Mouse (Mus musculus) liver, adult 2 months (tissue): Measurements from ENCODE around the gene Washc3. TPM values are rescaled to one million over a fixed set of nuclear protein-coding genes. Genes with fewer than 3 reads are reported as not detected.

Experiments
- DNase-seq: peaks from one replicate; pipeline ENCODE4 v3.0.0-alpha.2; 2011; ENCODE audit warnings: low read depth, low spot score; ENCODE audit errors: extremely low read depth
- H3K27ac ChIP-seq: fragments of 200-500 bp; replicated peaks from 2 replicates; pipeline ENCODE4 v1.5.1; 2012; ENCODE audit warnings: low read depth, mild to moderate bottlenecking, control low read depth, inconsistent platforms, low read length; ENCODE audit not compliant: insufficient read depth
- H3K27me3 ChIP-seq: fragments of 200-500 bp; 2 replicates; pipeline ENCODE4 v1.6.1; 2012; ENCODE audit warnings: mild to moderate bottlenecking, moderate library complexity, low read length, inconsistent platforms; ENCODE audit not compliant: control insufficient read depth, insufficient read depth
- H3K36me3 ChIP-seq: fragments of 200-500 bp; 2 replicates; pipeline ENCODE4 v1.6.1; 2012; ENCODE audit warnings: low read length, inconsistent platforms; ENCODE audit not compliant: control insufficient read depth, insufficient read depth
- H3K4me1 ChIP-seq: fragments of 200-500 bp; 2 replicates; pipeline ENCODE4 v1.6.1; 2011; ENCODE audit warnings: low read length; ENCODE audit not compliant: control insufficient read depth, insufficient read depth
- H3K4me3 ChIP-seq: fragments of 200-500 bp; 2 replicates; pipeline ENCODE4 v1.5.1; 2011; ENCODE audit warnings: low read depth, mild to moderate bottlenecking, control low read depth, low read length, moderate library complexity; ENCODE audit not compliant: insufficient read depth
- H3K79me2 ChIP-seq: fragments of 200-500 bp; 2 replicates; pipeline ENCODE4 v1.6.1; 2012; ENCODE audit warnings: inconsistent platforms, mild to moderate bottlenecking, low read length, moderate library complexity; ENCODE audit not compliant: control insufficient read depth, insufficient read depth
- H3K9ac ChIP-seq: fragments of 200-500 bp; 2 replicates; pipeline ENCODE4 v1.6.1; 2012; ENCODE audit warnings: low read depth, mild to moderate bottlenecking, control low read depth, inconsistent platforms, low read length
- CTCF ChIP-seq: fragments of 200-500 bp; IDR thresholded peaks from 2 replicates; pipeline ENCODE4 v1.5.1; 2011; ENCODE audit warnings: low read depth, low read length, control low read depth
- POLR2A ChIP-seq: fragments of 200-500 bp; IDR thresholded peaks from 2 replicates; pipeline ENCODE4 v1.6.1; 2011; ENCODE audit warnings: low read length, control low read depth; ENCODE audit not compliant: insufficient read depth; ENCODE audit errors: extremely low read depth
- WGBS: fragments of 180-500 bp; shearing (Covaris S2); methylation state at CpG from one replicate; pipeline ENCODE4 v1.1.7; 2018; 5-methylcytosine and 5-hydroxymethylcytosine counted together
- polyA plus RNA-seq: library from polyadenylated mRNA; depleted of rRNA; stranded (reverse); fragments of >200 nt; gene quantifications from 2 replicates; pipeline ENCODE4 v1.2.3, GENCODE M21; 2012
- total RNA-seq: library from RNA; depleted of rRNA; stranded (reverse); fragments of >200 nt; gene quantifications from 2 replicates; pipeline ENCODE4 v1.2.3, GENCODE M21; 2014

Gene Washc3
- total and polyA plus RNA-seq, 2 experiments, result 8.7 to 50.2 TPM

DNA sequence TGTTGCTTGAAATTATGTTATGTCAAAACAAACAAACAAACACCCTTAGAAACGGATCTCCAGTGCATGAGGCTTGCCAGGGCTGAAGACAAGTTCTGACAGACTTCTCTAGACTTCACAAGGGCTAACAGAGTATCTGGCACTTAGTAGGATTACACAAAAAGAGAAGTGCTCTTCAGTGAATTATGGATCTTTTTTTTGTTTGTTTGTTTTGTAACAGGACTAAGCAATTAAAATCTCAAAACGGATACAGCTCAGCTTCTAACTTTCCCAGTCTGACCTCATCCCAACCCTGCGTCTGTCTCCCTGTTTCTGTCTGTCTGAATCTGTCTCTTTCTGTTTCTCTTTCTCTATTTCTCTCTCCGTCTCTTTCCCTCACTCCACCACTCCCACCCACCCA is 352 bp upstream of the Washc3 start:
- peak overlapping the region; percentile 33; the same call in 1 of the 2 replicates for H3K4me3 ChIP-seq
- 2% methylated on average over 4 of the region's 4 CpGs for WGBS
- peaks cover 2% of the 10 kb centered on the region; the same call in 1 of the 2 replicates for H3K36me3 ChIP-seq
- no peaks in the 10 kb centered on the region for H3K27me3 ChIP-seq
- no peak overlapping the region; the same call in 1 of the 2 replicates for H3K9ac ChIP-seq
- no peak overlapping the region for H3K27ac ChIP-seq
- peak; percentile 41 for DNase-seq
- H3K79me2 ChIP-seq, result no peaks in the 10 kb centered on the region; the same call in 1 of the 2 replicates
- H3K4me1 ChIP-seq, result peaks cover 4% of the 10 kb centered on the region; the same call in 1 of the 2 replicates
- TF ChIP-seq POLR2A (no peak), CTCF (no peak)

DNA sequence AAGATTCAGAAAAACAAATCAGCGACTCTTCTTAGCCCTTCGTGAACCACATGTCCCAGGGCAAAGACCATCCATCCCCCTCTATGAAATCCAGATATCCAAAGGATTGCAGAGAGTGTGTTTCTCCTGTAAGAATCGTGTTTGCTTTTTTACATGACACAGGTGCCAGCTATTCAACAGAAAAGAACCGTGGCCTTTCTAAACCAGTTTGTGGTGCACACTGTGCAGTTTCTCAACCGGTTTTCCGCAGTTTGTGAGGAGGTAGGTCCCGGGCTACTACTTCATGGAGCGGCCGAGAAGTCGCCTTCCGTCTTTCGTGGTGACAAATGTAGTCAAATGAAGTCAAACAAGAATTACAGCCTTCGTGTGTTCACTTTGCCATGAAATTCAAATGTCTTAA is 757 bp downstream of the Washc3 start:
- Histone ChIP-seq H3K9ac (peak overlapping the region; percentile 93), H3K36me3 (peaks cover 4% of the 10 kb centered on the region; the same call in 1 of the 2 replicates), H3K4me3 (peak overlapping the region; percentile 96), H3K4me1 (peaks cover 4% of the 10 kb centered on the region; the same call in 1 of the 2 replicates), H3K27ac (peak overlapping the region; percentile 89), H3K27me3 (no peaks in the 10 kb centered on the region), H3K79me2 (no peaks in the 10 kb centered on the region; the same call in 1 of the 2 replicates)
- no peak for TF ChIP-seq POLR2A
- no peak for TF ChIP-seq CTCF
- 66% methylated on average over 13 of the region's 13 CpGs for WGBS
- DNase-seq, result no peak

DNA sequence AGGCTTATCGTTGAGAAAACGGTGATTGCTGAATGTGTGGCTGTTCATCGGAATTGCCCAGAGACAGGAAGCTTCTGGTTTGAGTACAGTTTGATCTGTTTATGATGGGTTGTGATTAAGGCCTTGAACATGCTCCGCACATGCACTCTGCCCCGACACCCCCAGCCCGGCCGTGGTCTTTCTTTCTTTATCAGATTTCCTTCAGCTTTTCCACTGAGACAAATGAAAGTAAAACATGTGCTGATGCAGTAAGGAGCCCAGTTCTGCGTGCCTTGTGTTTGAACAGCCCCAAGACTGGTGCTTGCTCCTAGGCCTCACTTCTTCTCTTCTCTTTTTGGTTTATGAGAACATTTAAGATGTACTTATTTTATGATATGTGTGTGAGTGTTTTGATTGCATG is 1.7 kb downstream of the Washc3 start:
- peaks cover 4% of the 10 kb centered on the region; the same call in 1 of the 2 replicates for H3K4me1 ChIP-seq
- 78% methylated on average over 8 of the region's 8 CpGs for WGBS
- no peaks in the 10 kb centered on the region; the same call in 1 of the 2 replicates for H3K79me2 ChIP-seq
- TF ChIP-seq CTCF, result no peak
- no peak for TF ChIP-seq POLR2A
- DNase-seq, result no peak
- peaks cover 4% of the 10 kb centered on the region; the same call in 1 of the 2 replicates for H3K36me3 ChIP-seq
- H3K9ac ChIP-seq, result no peak overlapping the region
- no peak overlapping the region for H3K27ac ChIP-seq
- H3K4me3 ChIP-seq, result no peak overlapping the region
- H3K27me3 ChIP-seq, result no peaks in the 10 kb centered on the region

- no peaks in the 10 kb centered on the region for H3K27me3 ChIP-seq
- no peak overlapping the region for H3K4me3 ChIP-seq
- peaks cover 5% of the 10 kb centered on the region; the same call in 1 of the 2 replicates for H3K36me3 ChIP-seq
- no peak for DNase-seq
- peaks cover 4% of the 10 kb centered on the region; the same call in 1 of the 2 replicates for H3K4me1 ChIP-seq
- WGBS, result 97% methylated on average over 6 of the region's 6 CpGs
- no peak for TF ChIP-seq CTCF
- no peak for TF ChIP-seq POLR2A
- H3K27ac ChIP-seq, result no peak overlapping the region
- H3K9ac ChIP-seq, result no peak overlapping the region
- no peaks in the 10 kb centered on the region; the same call in 1 of the 2 replicates for H3K79me2 ChIP-seq
Measured at GRCm38 (mm10) chr10:88203236-88203635, 2.3 kb downstream of the Washc3 start.

DNA sequence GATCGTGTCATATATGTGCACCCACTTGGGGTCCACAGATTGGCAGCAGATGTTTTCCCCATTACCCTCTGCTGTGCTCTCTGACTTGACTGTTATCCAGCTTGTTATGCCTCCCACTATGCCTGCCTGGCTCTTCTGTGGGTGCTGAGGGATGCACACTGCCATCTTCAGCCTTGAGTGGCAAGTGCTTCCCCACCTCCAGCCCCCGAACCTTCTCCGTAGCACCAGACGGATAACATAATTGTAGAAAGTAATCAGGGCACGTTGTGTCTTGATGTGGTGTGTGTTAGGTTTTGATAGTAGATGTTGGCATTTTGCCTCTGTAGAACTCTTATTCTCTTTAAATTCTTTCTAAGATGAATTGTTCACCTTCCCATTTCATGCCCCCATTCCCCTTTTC is 11.8 kb downstream of the Washc3 start:
- Histone ChIP-seq H3K27ac (no peak overlapping the region), H3K27me3 (no peaks in the 10 kb centered on the region), H3K36me3 (peaks cover 19% of the 10 kb centered on the region), H3K4me1 (no peaks in the 10 kb centered on the region), H3K79me2 (no peaks in the 10 kb centered on the region), H3K4me3 (no peak overlapping the region), H3K9ac (no peak overlapping the region)
- DNase-seq, result no peak
- WGBS, result 85% methylated on average over 5 of the region's 5 CpGs
- TF ChIP-seq POLR2A (no peak), CTCF (no peak)

- H3K79me2 ChIP-seq, result no peaks in the 10 kb centered on the region
- no peak for DNase-seq
- no peak overlapping the region for H3K9ac ChIP-seq
- WGBS, result 95% methylated on average over 20 of the region's 20 CpGs
- TF ChIP-seq POLR2A (no peak), CTCF (no peak)
- H3K4me3 ChIP-seq, result no peak overlapping the region
- H3K27me3 ChIP-seq, result no peaks in the 10 kb centered on the region
- H3K4me1 ChIP-seq, result no peaks in the 10 kb centered on the region
- H3K36me3 ChIP-seq, result peaks cover 23% of the 10 kb centered on the region
- no peak overlapping the region for H3K27ac ChIP-seq
Measured at GRCm38 (mm10) chr10:88214800-88215514, 14.1 kb downstream of the Washc3 start.
